Mouse (Mus musculus) olfactory bulb, adult 2 months (tissue): ENCODE data around the gene Tnpo1.

Experiments used
- CTCF ChIP-seq: fragments of 200-500 bp; IDR thresholded peaks from 2 replicates; pipeline ENCODE4 v1.5.1; 2012; ENCODE audit warnings: low read depth, mild to moderate bottlenecking, low read length, moderate library complexity; ENCODE audit not compliant: insufficient read depth
- POLR2A ChIP-seq: fragments of 200-500 bp; IDR thresholded peaks from 2 replicates; pipeline ENCODE4 v1.6.1; 2012; ENCODE audit warnings: mild to moderate bottlenecking, low read depth, low read length, moderate library complexity; ENCODE audit not compliant: insufficient read depth

- TF ChIP-seq CTCF = no peak
- no peak for TF ChIP-seq POLR2A
Observed at GRCm38 (mm10) chr13:98902366-98903025, 23.7 kb downstream of the Tnpo1 start.
